Mouse (Mus musculus): ENCODE data around the gene Naa16.
A peak's percentile ranks its signal among the peaks of the same experiment; 100 is the strongest.

Gene Naa16

DNA sequence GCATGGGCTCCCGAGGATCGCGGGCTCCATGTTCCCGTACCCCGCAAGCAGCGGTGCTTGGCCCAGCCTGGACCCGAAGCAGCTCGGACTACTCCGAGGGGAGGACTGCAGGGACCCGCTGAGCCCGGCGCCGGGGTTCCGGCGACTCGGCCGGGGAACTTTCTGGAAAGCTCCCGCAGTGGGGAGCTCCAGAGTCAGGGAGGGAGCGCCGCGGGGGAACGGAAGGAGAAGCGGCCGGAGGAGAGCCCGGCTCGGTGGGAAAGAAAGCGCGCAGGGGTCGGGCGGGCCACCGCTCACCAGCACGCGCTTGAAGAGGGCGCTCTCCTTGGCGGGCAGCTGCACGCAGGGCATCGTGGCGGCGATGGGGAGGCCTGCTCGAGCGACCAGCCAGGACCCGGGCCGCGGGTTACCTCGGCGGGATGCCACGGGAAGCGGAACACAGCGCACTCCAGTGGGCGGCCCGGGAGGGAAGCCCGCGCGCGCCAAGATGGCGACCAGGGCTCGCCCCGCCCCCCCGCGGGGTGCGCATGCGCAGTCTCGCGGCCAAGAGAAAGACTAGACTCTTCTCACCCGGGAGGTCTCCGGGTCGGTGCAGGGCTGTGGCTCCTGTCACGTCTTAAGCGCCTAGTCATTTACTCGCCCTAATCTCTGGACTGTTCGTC, at the start of gene Naa16:
Naa16 (minus strand) TSS at position 514 of the 662 bp plus-strand sequence.
- peak; percentile 94 for DNase-seq

DNA sequence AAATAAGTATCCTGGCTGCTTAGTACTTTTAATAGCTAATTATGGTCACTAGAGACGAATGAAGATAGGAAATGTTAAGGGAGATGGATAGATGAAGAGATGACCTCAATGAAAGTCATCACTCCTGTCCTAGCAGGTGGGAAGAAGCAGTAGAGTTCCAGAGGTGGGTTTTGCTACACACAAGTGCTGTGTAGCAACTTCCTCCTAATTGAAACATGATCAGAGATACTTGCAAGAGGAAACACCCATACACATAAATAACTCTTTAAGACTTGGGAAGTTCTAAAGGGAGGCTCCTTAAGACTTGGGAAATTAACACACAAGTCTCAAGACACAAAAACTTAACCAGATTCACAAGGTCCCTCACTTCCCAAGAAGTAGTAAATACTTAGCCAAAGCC, 43.5 kb upstream of the Naa16 start:
- no peak for DNase-seq

DNA sequence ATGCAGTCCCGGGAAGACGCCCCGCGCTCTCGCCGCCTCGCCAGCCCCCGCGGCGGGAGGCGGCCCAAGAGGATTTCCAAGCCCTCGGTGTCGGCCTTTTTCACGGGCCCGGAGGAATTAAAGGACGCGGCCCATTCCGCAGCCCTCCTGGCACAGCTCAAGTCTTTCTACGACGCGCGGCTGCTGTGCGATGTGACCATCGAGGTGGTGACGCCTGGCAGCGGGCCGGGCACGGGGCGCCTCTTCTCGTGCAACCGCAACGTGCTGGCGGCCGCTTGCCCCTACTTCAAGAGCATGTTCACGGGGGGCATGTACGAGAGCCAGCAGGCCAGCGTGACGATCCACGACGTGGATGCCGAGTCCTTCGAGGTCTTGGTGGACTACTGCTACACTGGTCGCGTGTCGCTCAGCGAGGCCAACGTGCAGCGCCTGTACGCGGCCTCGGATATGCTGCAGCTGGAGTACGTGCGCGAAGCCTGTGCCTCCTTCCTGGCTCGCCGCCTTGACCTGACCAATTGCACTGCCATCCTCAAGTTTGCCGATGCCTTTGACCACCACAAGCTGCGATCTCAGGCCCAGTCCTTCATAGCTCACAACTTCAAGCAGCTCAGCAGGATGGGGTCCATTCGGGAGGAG, 36.3 kb upstream of the Naa16 start:
- DNase-seq, result peak; percentile 23

GRCm38 (mm10) chr14:79425979-79426729, 35.6 kb upstream of the Naa16 start, which contains the start of gene Kbtbd7:
Kbtbd7 (plus strand) TSS chr14:79426511.
- DNase-seq, result peak; percentile 87

- DNase-seq, result no peak
These were observed 29.6 kb upstream of the Naa16 start for GRCm38 (mm10) chr14:79420083-79420685.

DNA sequence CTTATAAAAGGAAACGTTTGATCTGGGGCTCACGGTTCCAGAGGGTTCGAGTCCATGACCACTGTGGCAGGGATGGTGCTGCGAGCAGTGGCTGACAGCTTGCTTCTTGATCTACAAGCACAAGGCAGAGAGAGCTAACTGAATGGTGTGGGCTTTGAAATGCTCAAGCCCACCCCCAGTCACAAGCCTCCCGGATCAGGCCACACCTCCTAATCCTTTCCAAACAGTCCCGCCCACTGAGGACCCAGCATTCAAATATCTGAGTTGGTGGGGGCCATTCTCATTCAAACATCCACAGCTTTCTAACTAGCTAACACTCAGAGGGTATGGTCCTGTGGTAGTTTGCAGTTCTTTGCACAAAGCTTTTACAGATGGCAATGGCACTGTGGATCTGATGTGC, 22.5 kb upstream of the Naa16 start:
- DNase-seq, result no peak

DNA sequence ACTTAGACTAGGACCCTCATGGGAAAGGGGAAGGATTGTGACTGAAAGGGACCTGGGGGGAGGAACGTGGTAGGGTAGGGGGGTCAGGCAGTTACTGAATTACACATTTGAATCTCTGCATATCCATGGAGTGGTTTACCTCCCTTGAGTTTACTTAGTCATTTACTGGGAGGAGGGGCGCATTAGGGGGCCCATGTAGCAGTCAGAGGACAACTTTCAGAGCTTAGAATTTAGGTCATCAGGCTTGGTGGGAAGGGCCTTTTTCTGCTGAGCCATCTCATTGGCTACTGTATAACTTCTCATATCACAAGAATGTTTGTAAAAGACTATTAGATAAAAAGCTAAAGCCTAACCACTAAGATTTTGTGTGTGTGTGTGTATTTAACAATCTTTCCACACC, 20.1 kb upstream of the Naa16 start:
- no peak for DNase-seq

GRCm38 (mm10) chr14:79409278-79409830, 18.8 kb upstream of the Naa16 start:
- no peak for DNase-seq

GRCm38 (mm10) chr14:79407641-79408040, 17.1 kb upstream of the Naa16 start:
- no peak for DNase-seq

DNA sequence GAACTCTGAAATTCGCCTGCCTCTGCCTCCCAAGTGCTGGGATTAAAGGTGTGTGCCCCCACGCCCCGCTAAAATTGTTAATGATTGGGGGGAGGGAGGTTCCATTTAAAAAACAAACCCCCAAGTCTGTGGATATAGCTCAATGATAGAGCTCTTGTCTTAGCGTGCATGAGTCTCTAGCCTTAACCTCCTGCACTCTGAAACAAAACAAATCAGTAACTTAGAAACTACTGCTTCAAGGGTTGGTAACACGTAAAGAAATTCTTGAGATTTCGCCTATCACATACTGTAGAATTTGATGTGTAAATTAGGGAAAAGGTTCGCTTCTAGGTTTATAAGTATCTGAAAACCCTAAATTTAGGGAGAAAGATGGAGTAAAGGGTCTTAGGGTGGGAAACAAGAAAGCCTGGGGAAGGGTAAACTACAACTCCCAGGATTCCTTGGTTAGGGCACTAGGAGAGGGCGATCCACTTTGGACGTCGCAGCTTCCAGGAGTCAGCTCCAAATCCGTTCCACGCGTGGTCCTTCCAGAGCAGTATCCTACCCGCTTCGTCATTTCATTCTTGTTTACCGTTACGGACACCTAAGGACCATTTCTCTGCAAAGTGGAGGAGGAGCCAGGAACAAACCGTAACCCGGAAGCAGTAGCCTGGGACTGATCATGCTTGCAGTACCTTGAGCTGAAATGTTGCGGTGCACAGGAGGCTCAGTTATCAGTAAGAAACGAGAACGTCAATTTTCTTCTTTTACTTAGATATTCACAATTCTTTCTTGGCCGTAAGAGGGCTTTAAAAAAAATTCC, 6.9 kb upstream of the Naa16 start, which contains the start of gene Mtrf1:
Mtrf1 (plus strand) TSS at position 452 of the 802 bp plus-strand sequence.
- peak; percentile 67 for DNase-seq

DNA sequence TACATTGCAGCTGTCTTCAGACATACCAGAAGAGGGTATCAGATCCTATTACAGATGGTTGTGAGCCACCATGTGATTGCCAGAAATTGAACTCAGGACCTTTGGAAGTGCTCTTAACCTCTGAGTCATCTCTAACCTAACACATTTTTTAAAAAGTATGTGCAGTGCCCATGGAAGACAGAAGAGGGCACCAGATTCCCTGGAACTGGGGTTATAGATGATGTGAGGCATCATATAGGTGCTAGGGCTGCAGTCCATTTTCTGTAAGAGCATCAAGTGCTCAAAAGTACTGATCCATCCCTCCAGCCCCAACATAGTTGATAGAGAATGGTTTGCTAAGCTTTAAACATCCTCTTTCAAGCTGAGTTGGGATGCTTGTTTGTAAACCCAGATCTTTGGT, 4.0 kb upstream of the Naa16 start:
- DNase-seq, result no peak

DNA sequence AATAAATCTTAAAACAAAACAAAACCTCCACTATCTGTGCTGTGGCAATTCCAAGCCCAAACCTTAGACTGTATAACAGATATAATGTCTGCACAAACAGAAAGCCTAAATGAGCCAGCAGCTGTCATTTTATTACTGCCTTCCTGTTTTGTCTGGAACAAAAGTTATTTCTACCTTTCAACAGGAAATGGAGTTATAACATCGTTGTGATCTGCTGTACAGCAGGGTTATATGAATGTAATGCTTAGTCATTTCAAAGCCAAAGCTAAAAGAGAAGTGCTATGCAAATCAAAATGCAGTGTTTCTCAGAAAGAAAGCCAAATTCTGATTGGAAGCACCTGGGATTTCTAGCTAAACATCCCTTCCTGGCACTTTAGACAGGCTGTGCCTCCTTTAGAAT, 2.7 kb upstream of the Naa16 start:
- no peak for DNase-seq

- DNase-seq, result peak; percentile 47
These were observed 927 bp downstream of the Naa16 start for GRCm38 (mm10) chr14:79389438-79390264.

- no peak for DNase-seq
These were observed 2.3 kb downstream of the Naa16 start for GRCm38 (mm10) chr14:79388304-79388703.

- no peak for DNase-seq
These were observed 7.5 kb downstream of the Naa16 start for GRCm38 (mm10) chr14:79383120-79383519.

DNA sequence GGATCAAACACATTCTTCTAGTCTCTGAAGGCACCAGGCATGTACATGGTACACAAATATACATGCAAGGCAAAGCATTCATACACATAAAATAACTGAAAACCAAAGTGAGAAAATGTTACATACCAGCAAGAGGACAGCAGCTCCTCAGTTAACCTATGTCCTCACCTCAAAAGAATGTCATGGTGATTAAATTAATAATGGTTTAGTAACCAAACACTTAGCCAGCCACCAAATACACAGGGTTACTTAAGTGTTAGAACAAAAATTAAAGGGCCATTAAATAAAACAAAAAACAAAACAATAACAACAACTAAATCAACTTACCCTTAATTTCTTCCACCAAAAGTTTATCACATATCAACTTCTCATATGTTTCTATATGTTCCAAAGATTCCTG, 13.5 kb downstream of the Naa16 start:
- no peak for DNase-seq

DNA sequence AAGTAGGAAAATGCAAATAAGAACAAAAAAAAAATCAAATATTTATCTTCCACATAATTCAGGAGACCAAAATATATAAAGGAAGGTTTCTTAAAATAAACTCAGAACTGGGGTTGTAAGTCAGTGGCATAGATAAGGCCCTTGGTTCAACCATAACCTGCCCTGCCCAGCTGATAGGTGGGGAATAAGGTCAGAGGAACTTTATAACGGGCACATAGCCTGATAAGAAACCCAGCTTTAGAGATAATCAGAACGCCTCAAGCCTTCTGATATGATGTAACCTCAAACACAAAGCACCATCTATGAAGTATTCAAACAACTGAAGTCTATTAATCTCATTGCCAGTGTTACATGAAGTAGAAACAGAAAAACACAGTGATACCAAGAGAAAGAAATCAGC, 32.5 kb downstream of the Naa16 start:
- no peak for DNase-seq

DNA sequence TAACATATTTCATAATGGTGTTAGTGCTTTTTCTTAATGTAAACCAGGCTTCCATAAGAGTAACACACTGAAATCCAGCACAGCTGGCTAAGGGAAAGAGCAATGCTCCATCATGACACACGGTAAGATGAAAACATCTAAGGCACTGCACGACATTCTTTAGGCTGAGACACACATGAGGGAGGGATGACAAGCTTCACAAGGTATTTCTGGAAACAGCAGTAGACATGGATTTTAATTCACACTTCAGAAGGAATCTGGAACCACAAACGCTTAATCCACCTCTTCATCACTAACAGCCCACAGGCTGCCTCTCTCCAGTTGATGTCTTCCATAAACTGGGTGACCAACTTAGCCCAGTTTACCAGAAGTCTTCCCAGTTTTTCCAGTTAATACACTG, 44.2 kb downstream of the Naa16 start:
- no peak for DNase-seq

- no peak for DNase-seq
These were observed 55.0 kb downstream of the Naa16 start for GRCm38 (mm10) chr14:79335613-79336012.

- no peak for DNase-seq
These were observed 58.6 kb downstream of the Naa16 start for GRCm38 (mm10) chr14:79331936-79332335.

DNA sequence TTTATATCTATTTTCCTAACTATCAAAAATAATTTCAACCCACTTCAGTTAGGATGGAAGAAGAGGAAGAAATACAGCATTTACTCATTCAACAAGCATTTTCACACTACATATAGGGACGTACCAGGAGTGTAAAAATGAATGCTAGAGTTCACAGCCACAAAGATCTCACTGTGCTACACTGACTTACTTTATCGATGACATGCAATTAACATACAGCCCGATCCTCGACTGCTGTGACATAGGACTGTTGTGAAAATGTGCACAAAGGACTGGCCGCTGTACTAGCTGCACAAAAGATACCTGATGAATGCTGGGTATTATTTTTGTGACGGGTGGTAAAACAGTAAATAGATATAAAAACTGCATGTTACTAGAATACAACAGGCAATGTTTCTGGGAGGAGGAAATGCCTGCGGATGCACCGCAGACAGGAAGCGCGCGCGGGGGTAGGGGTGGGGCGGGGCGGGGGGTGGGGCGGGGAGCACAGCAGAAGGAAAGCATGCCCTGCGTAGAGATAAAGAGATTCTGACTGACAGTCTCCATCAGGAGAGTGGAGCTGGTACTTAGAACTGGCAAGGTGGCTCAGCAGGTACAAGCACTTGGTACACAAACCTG, 59.5 kb downstream of the Naa16 start:
- DNase-seq, result no peak

Data from cerebellum, adult 8-10 months (tissue).